Mouse (Mus musculus) right cerebral cortex, postnatal 25 days (tissue): ENCODE data around the gene Igfals.

Experiments used
- DNase-seq: peaks from one replicate; pipeline ENCODE4 v3.0.0; 2022

The Igfals gene

GRCm38 (mm10) chr17:24873695-24874404 is 8.1 kb downstream of the Igfals start:
- DNase-seq = no peak

GRCm38 (mm10) chr17:24874405-24874745 is 8.6 kb downstream of the Igfals start:
- no peak for DNase-seq

GRCm38 (mm10) chr17:24874989-24875388 is 9.2 kb downstream of the Igfals start:
- no peak for DNase-seq

GRCm38 (mm10) chr17:24877336-24878116 is 11.7 kb downstream of the Igfals start:
- DNase-seq = no peak

- DNase-seq = no peak
Measured at GRCm38 (mm10) chr17:24878117-24878397, 12.3 kb downstream of the Igfals start.

- DNase-seq = no peak
Measured at GRCm38 (mm10) chr17:24878531-24878930, 12.7 kb downstream of the Igfals start.

- no peak for DNase-seq
Measured at GRCm38 (mm10) chr17:24881738-24882440, 16.1 kb downstream of the Igfals start.

GRCm38 (mm10) chr17:24884391-24884790 is 18.6 kb downstream of the Igfals start:
- DNase-seq = no peak

- no peak for DNase-seq
Measured at GRCm38 (mm10) chr17:24885356-24886133, 19.7 kb downstream of the Igfals start.

GRCm38 (mm10) chr17:24886134-24886931 is 20.5 kb downstream of the Igfals start, which contains the start of the genes Nubp2 and Spsb3:
Nubp2 (minus strand) TSS chr17:24886349.
Spsb3 (plus strand) TSS chr17:24886643.
- peak; percentile 98 for DNase-seq

- no peak for DNase-seq
Measured at GRCm38 (mm10) chr17:24886932-24887271, 21.1 kb downstream of the Igfals start.

- no peak for DNase-seq
Measured at GRCm38 (mm10) chr17:24887291-24888080, 21.7 kb downstream of the Igfals start.

- DNase-seq = no peak
Measured at GRCm38 (mm10) chr17:24888862-24889261, 23.1 kb downstream of the Igfals start.

GRCm38 (mm10) chr17:24890151-24891092 is 24.6 kb downstream of the Igfals start:
- no peak for DNase-seq

- DNase-seq = no peak
Measured at GRCm38 (mm10) chr17:24891321-24891720, 25.5 kb downstream of the Igfals start.

GRCm38 (mm10) chr17:24892785-24893184 is 27.0 kb downstream of the Igfals start:
- DNase-seq = no peak

- no peak for DNase-seq
Measured at GRCm38 (mm10) chr17:24893276-24893675, 27.5 kb downstream of the Igfals start.

- DNase-seq = no peak
Measured at GRCm38 (mm10) chr17:24894061-24894994, 28.5 kb downstream of the Igfals start.

GRCm38 (mm10) chr17:24894995-24895547 is 29.3 kb downstream of the Igfals start, which contains the start of the genes Eme2 and Mrps34:
Eme2 (minus strand) TSS chr17:24895087.
Mrps34 (plus strand) TSS chr17:24895116.
- DNase-seq = peak; percentile 86
